Mouse (Mus musculus) intestine, embryonic 15.5 days (tissue): ENCODE results near the gene Rps6ka1. TPM values are rescaled to one million over a fixed set of nuclear protein-coding genes. Genes with fewer than 3 reads are reported as not detected.
"Not testable (repeated sequence)": the region's sequence is repeated elsewhere in the genome, so short reads cannot be mapped to it uniquely, and the experiment has no call there.

Experiments
- ATAC-seq: fragments of 200-750 bp; cut with Nextera tagmentation; 2 replicates; pipeline ENCODE4 v1.8.0; 2017; ENCODE audit warnings: moderate TSS enrichment, moderate library complexity
- H3K27ac ChIP-seq: fragments of 300-500 bp; sonication (generic); 2 replicates; pipeline ENCODE4 v1.5.1; 2015; ENCODE audit warnings: mild to moderate bottlenecking, inconsistent platforms
- H3K27me3 ChIP-seq: fragments of 300-500 bp; sonication (generic); replicated peaks from 2 replicates; pipeline ENCODE4 v1.6.1; 2015; ENCODE audit warnings: inconsistent platforms
- H3K36me3 ChIP-seq: fragments of 300-500 bp; sonication (generic); 2 replicates; pipeline ENCODE4 v1.6.1; 2015; ENCODE audit warnings: inconsistent platforms
- H3K4me1 ChIP-seq: fragments of 300-500 bp; sonication (generic); replicated peaks from 2 replicates; pipeline ENCODE4 v1.6.1; 2015; ENCODE audit warnings: inconsistent platforms
- H3K4me2 ChIP-seq: fragments of 300-500 bp; sonication (generic); replicated peaks from 2 replicates; pipeline ENCODE4 v1.6.1; 2015; ENCODE audit warnings: mild to moderate bottlenecking, inconsistent platforms
- H3K4me3 ChIP-seq: fragments of 300-500 bp; sonication (generic); replicated peaks from 2 replicates; pipeline ENCODE4 v1.5.1; 2015; ENCODE audit warnings: inconsistent platforms
- H3K9ac ChIP-seq: fragments of 300-500 bp; sonication (generic); 2 replicates; pipeline ENCODE4 v1.6.1; 2015; ENCODE audit warnings: inconsistent platforms
- H3K9me3 ChIP-seq: fragments of 300-500 bp; sonication (generic); 2 replicates; pipeline ENCODE4 v1.6.1; 2016; ENCODE audit warnings: inconsistent platforms
- WGBS: fragments of 180-500 bp; shearing (Covaris S2); methylation state at CpG from one replicate; pipeline ENCODE4 v1.1.7; 2015; 5-methylcytosine and 5-hydroxymethylcytosine counted together
- polyA plus RNA-seq: library from polyadenylated mRNA; unstranded; fragments of >200 nt; fragmentation: Nextera tagmentation; extraction: Ambion mirVana; gene quantifications from 2 replicates; pipeline ENCODE4 v1.2.1, GENCODE M21; 2015

The Rps6ka1 gene
- polyA plus RNA-seq, 1 experiment from 2014 or later = 124 TPM

DNA sequence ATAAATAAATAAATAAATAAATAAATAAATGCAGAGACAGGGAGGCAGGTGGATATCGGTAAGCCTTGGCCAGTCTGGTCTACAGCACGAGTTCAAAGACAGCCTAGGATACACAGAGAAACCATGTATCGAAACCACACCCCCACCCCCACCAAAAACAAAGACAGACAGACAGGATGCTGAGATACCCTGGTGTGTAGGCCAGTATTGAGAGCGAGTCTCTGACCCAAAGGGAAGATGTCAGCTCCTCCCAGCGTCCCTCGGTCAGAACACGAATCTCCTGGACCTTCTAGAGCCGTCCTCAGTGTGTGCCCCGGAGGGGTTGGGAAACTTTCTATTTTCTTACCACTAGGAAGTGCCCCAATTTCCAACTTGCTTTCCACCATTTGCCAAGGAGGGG lies 42.5 kb downstream of the Rps6ka1 start:
- H3K4me3 ChIP-seq = no peak overlapping the region
- no peak overlapping the region for H3K9ac ChIP-seq
- H3K27me3 ChIP-seq = no peaks in the 10 kb centered on the region
- no peak overlapping the region for H3K27ac ChIP-seq
- no peak overlapping the region for H3K4me2 ChIP-seq
- WGBS = 87% methylated on average over 9 of the region's 9 CpGs
- no peak for ATAC-seq
- no peaks in the 10 kb centered on the region for H3K9me3 ChIP-seq
- H3K4me1 ChIP-seq = 0 out of 2 replicates have a peak, but pooled peaks cover 3% of the 10 kb centered on the region
- H3K36me3 ChIP-seq = peaks cover 12% of the 10 kb centered on the region

- Histone ChIP-seq H3K36me3 (peaks cover 12% of the 10 kb centered on the region), H3K27ac (no peak overlapping the region), H3K27me3 (no peaks in the 10 kb centered on the region), H3K4me2 (no peak overlapping the region), H3K4me3 (no peak overlapping the region), H3K4me1 (0 out of 2 replicates have a peak, but pooled peaks cover 3% of the 10 kb centered on the region), H3K9ac (no peak overlapping the region), H3K9me3 (no peaks in the 10 kb centered on the region)
- ATAC-seq = no peak
- 60% methylated on average over 14 of the region's 14 CpGs for WGBS
Measured at GRCm38 (mm10) chr4:133844209-133844841, 43.3 kb downstream of the Rps6ka1 start.

- no peaks in the 10 kb centered on the region for H3K9me3 ChIP-seq
- H3K36me3 ChIP-seq = peaks cover 8% of the 10 kb centered on the region; the same call in 1 of the 2 replicates
- no peak overlapping the region for H3K4me2 ChIP-seq
- H3K4me3 ChIP-seq = no peak overlapping the region
- no peak overlapping the region for H3K27ac ChIP-seq
- no peak for ATAC-seq
- WGBS = 84% methylated on average over 10 of the region's 10 CpGs
- H3K27me3 ChIP-seq = no peaks in the 10 kb centered on the region
- H3K9ac ChIP-seq = no peak overlapping the region
- H3K4me1 ChIP-seq = 0 out of 2 replicates have a peak, but pooled peaks cover 3% of the 10 kb centered on the region
Measured at GRCm38 (mm10) chr4:133842992-133843737, 44.4 kb downstream of the Rps6ka1 start.

DNA sequence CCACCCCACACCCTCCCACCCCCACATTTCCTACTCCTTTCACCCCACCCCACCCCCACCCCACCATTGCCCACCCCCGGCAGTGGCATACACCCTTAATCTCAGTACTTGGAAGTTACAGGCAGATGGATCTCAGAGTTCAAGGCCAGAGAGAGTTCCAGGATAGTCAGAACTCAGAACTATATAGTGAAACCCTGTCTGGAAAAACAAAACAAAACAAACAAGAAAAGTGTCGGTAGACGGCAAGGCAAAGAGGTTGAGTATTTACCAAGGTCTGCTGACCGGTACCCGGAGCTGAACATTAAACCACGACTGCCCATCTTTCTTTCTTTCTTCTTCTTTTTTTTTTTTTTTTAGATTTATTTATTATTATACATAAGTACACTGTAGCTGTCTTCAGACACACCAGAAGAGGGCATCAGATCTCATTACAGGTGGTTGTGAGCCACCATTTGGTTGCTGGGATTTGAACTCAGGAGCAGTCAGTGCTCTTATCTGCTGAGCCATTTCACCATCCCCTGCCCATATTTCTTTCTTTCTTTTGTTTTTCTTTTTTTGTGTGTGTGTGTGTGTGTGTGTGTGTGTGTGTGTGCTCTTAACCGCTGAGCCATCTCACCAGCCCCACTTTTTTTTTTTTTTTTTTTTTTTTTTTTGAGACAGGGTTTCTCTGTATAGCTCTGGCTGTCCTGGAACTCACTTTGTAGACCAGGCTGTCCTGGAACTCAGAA lies 45.7 kb downstream of the Rps6ka1 start:
- not testable (repeated sequence) for H3K27ac ChIP-seq, ATAC-seq, H3K27me3 ChIP-seq, H3K4me3 ChIP-seq, H3K4me1 ChIP-seq, H3K36me3 ChIP-seq, H3K4me2 ChIP-seq, H3K9me3 ChIP-seq, H3K9ac ChIP-seq
- 86% methylated on average over 7 of the region's 7 CpGs for WGBS

GRCm38 (mm10) chr4:133841035-133841434 lies 46.6 kb downstream of the Rps6ka1 start:
- no peaks in the 10 kb centered on the region for H3K4me1 ChIP-seq
- no peak overlapping the region; the same call in 1 of the 2 replicates for H3K27ac ChIP-seq
- ATAC-seq = peak; percentile 71
- no peaks in the 10 kb centered on the region for H3K36me3 ChIP-seq
- no peaks in the 10 kb centered on the region for H3K27me3 ChIP-seq
- 21% methylated on average over 9 of the region's 9 CpGs for WGBS
- no peak overlapping the region for H3K4me3 ChIP-seq
- H3K9ac ChIP-seq = no peak overlapping the region
- H3K9me3 ChIP-seq = no peaks in the 10 kb centered on the region
- no peak overlapping the region for H3K4me2 ChIP-seq

- H3K36me3 ChIP-seq = no peaks in the 10 kb centered on the region
- ATAC-seq = no peak
- H3K4me3 ChIP-seq = no peak overlapping the region
- H3K27ac ChIP-seq = no peak overlapping the region
- 92% methylated on average over 7 of the region's 7 CpGs for WGBS
- no peaks in the 10 kb centered on the region for H3K27me3 ChIP-seq
- no peaks in the 10 kb centered on the region for H3K9me3 ChIP-seq
- H3K9ac ChIP-seq = no peak overlapping the region
- no peak overlapping the region for H3K4me2 ChIP-seq
- no peaks in the 10 kb centered on the region for H3K4me1 ChIP-seq
Measured at GRCm38 (mm10) chr4:133840501-133840900, 47.1 kb downstream of the Rps6ka1 start.

GRCm38 (mm10) chr4:133839385-133839826 lies 48.2 kb downstream of the Rps6ka1 start:
- H3K27ac ChIP-seq = no peak overlapping the region
- H3K4me3 ChIP-seq = no peak overlapping the region
- no peak for ATAC-seq
- H3K4me1 ChIP-seq = no peaks in the 10 kb centered on the region
- no peak overlapping the region for H3K9ac ChIP-seq
- WGBS = 73% methylated on average over 4 of the region's 4 CpGs
- no peaks in the 10 kb centered on the region for H3K36me3 ChIP-seq
- no peak overlapping the region for H3K4me2 ChIP-seq
- H3K9me3 ChIP-seq = no peaks in the 10 kb centered on the region
- H3K27me3 ChIP-seq = no peaks in the 10 kb centered on the region

DNA sequence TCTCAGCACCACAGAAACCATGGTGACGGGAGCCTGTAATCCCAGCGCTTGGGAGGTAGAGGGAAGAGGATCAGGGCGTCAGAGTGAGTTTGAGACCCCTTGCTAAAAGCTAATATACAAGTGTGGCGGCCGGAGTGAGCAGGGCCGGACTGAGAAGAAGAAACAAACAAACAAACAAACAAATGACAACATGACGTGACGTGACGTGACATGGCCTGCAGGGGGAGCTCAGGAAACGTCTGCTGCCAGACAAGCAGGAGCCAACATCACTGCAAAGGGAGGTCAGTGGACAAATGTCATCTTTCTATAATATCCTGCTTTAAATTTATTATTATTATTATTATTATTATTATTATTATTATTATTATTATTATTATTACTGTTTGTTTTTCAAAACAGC lies 51.0 kb downstream of the Rps6ka1 start:
- H3K9me3 ChIP-seq = no peaks in the 10 kb centered on the region
- no peaks in the 10 kb centered on the region for H3K36me3 ChIP-seq
- 65% methylated on average over 10 of the region's 10 CpGs for WGBS
- H3K4me2 ChIP-seq = no peak overlapping the region
- 0 out of 2 replicates have a peak, but pooled peaks have one; percentile 12 for ATAC-seq
- H3K27ac ChIP-seq = no peak overlapping the region
- no peak overlapping the region for H3K9ac ChIP-seq
- H3K4me3 ChIP-seq = no peak overlapping the region
- H3K4me1 ChIP-seq = no peaks in the 10 kb centered on the region
- H3K27me3 ChIP-seq = no peaks in the 10 kb centered on the region

DNA sequence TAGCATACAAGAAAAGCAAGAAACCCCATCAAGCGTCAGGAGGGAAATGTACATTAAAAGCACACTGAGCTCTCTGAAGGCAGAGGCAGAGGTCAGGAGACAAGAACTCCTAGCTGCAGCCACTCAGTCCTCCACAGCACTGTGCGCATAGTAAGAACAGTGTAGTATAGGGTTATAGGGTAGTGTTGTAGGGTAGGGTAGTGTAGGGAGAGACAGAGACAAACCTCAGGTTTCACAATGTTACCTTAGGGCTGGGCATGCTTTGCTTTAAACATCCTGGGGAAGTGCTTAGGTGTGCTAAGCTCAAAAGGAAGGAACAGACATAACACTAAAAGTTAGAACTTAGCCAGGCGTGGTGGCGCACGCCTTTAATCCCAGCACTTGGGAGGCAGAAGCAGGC lies 52.4 kb downstream of the Rps6ka1 start:
- H3K27me3 ChIP-seq = no peaks in the 10 kb centered on the region
- no peak overlapping the region for H3K4me3 ChIP-seq
- no peaks in the 10 kb centered on the region for H3K36me3 ChIP-seq
- no peak overlapping the region for H3K27ac ChIP-seq
- H3K9me3 ChIP-seq = no peaks in the 10 kb centered on the region
- no peaks in the 10 kb centered on the region for H3K4me1 ChIP-seq
- 95% methylated on average over 5 of the region's 5 CpGs for WGBS
- no peak overlapping the region for H3K4me2 ChIP-seq
- no peak for ATAC-seq
- no peak overlapping the region for H3K9ac ChIP-seq

- peak; percentile 82 for ATAC-seq
- H3K4me3 ChIP-seq = no peak overlapping the region
- H3K4me1 ChIP-seq = peaks cover 6% of the 10 kb centered on the region; the same call in 1 of the 2 replicates
- WGBS = 49% methylated on average over 15 of the region's 15 CpGs
- no peaks in the 10 kb centered on the region for H3K9me3 ChIP-seq
- no peak overlapping the region for H3K9ac ChIP-seq
- 0 out of 2 replicates have a peak overlapping the region, but pooled peaks have one; percentile 2 for H3K4me2 ChIP-seq
- H3K27ac ChIP-seq = no peak overlapping the region
- H3K36me3 ChIP-seq = no peaks in the 10 kb centered on the region
- no peaks in the 10 kb centered on the region for H3K27me3 ChIP-seq
Measured at GRCm38 (mm10) chr4:133832945-133833874, 54.4 kb downstream of the Rps6ka1 start.

DNA sequence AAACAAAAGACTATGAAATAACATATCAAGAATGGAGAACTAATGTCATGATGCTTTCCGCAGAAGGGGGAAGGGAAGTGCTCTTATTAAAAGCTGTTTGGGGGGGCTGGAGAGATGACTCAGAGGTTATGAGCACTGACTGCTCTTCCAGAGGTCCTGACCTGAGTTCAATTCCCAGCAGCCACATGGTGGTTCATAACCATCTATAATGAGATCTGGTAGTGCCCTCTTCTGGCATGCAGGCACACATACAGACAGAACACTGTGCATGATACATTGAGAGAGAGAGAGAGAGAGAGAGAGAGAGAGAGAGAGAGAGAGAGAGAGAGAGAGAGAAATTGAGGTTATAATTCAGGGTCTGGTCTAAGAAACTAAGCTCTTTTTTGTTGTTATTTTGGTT lies 57.1 kb downstream of the Rps6ka1 start:
- ATAC-seq = no peak
- Histone ChIP-seq H3K36me3 (no peaks in the 10 kb centered on the region), H3K4me1 (peaks cover 6% of the 10 kb centered on the region), H3K4me3 (no peak overlapping the region), H3K4me2 (no peak overlapping the region), H3K27me3 (peaks cover 3% of the 10 kb centered on the region; the same call in 1 of the 2 replicates), H3K9ac (no peak overlapping the region), H3K9me3 (no peaks in the 10 kb centered on the region), H3K27ac (no peak overlapping the region)
- WGBS = 95% methylated on average over 1 of the region's 1 CpGs
